Mouse (Mus musculus) gastrocnemius, postnatal 36 days (tissue): ENCODE data around the gene Lpar5. TPM values are rescaled to one million over a fixed set of nuclear protein-coding genes. Genes with fewer than 3 reads are reported as not detected.

Source experiments
- DNase-seq, 2 experiments: peaks; one replicate each; pipeline ENCODE4 v3.0.0; 2022
- intact Hi-C: fragments of 180-260 bp; cut with DNase I; formaldehyde crosslinking; loops from one replicate; pipeline ENCODE4 v1.15.1; 2025
- total RNA-seq, 2 experiments: library from RNA; stranded (reverse); gene quantifications; 2 replicates each; pipeline ENCODE4 v1.2.3; 2021

Gene Lpar5
- total RNA-seq, 2 experiments from 2014 or later, result not detected

- intact Hi-C loops, result loop anchor here (5.0 kb wide), 1 partner anchor 180 kb away; no protein-coding TSS in a partner anchor
- DNase-seq, result peak; percentile 84 to 87
Measured at GRCm38 (mm10) chr6:125081797-125082560, 14.3 kb downstream of the Lpar5 start.

- intact Hi-C loops, result loop anchor here (5.0 kb wide), 1 partner anchor 181 kb away; no protein-coding TSS in a partner anchor
- DNase-seq, result no peak
Measured at GRCm38 (mm10) chr6:125082801-125083386, 15.2 kb downstream of the Lpar5 start.

GRCm38 (mm10) chr6:125084424-125084823, 16.7 kb downstream of the Lpar5 start:
- peak in 1 of 2 experiments; percentile 50 for DNase-seq
- intact Hi-C loops, result loop anchor here (1.0 to 5.0 kb wide), 2 partner anchors 38 to 182 kb away; no protein-coding TSS in a partner anchor

- intact Hi-C loops, result no loop called here
- DNase-seq, result no peak
Measured at GRCm38 (mm10) chr6:125087937-125088336, 20.2 kb downstream of the Lpar5 start.

GRCm38 (mm10) chr6:125088561-125089321, 21.0 kb downstream of the Lpar5 start:
- intact Hi-C loops, result no loop called here

GRCm38 (mm10) chr6:125089521-125090321, 22.0 kb downstream of the Lpar5 start:
- intact Hi-C loops, result no loop called here
- DNase-seq, result peak; percentile 64 to 79

More at GRCm38 (mm10) chr6:125088561-125089321, 21.0 kb downstream of the Lpar5 start:
- DNase-seq, result peak; percentile 72

GRCm38 (mm10) chr6:125090341-125091085, 22.8 kb downstream of the Lpar5 start:
- DNase-seq, result no peak
- intact Hi-C loops, result no loop called here

- intact Hi-C loops, result no loop called here
- no peak for DNase-seq
Measured at GRCm38 (mm10) chr6:125092372-125092771, 24.7 kb downstream of the Lpar5 start.

GRCm38 (mm10) chr6:125094843-125095242, 27.1 kb downstream of the Lpar5 start:
- intact Hi-C loops, result no loop called here
- no peak for DNase-seq

GRCm38 (mm10) chr6:125095391-125096278, 27.9 kb downstream of the Lpar5 start, which contains the start of gene Chd4:
Gene Chd4 (plus strand): TSS chr6:125095981.
- DNase-seq, result peak; percentile 88 to 94
- intact Hi-C loops, result no loop called here

- no peak for DNase-seq
- intact Hi-C loops, result no loop called here
Measured at GRCm38 (mm10) chr6:125096279-125096596, 28.5 kb downstream of the Lpar5 start.

- intact Hi-C loops, result no loop called here
- peak; percentile 58 to 61 for DNase-seq
Measured at GRCm38 (mm10) chr6:125096597-125097345, 29.1 kb downstream of the Lpar5 start.

GRCm38 (mm10) chr6:125097346-125097689, 29.6 kb downstream of the Lpar5 start:
- DNase-seq, result no peak
- intact Hi-C loops, result no loop called here

GRCm38 (mm10) chr6:125097951-125098350, 30.2 kb downstream of the Lpar5 start:
- intact Hi-C loops, result no loop called here
- DNase-seq, result no peak

GRCm38 (mm10) chr6:125098513-125098912, 30.8 kb downstream of the Lpar5 start:
- no peak for DNase-seq
- intact Hi-C loops, result no loop called here

GRCm38 (mm10) chr6:125099421-125099971, 31.8 kb downstream of the Lpar5 start:
- DNase-seq, result no peak
- intact Hi-C loops, result no loop called here

- intact Hi-C loops, result loop anchor here (5.0 kb wide), 1 partner anchor 36 kb away; no protein-coding TSS in a partner anchor
- no peak for DNase-seq
Measured at GRCm38 (mm10) chr6:125101444-125101843, 33.7 kb downstream of the Lpar5 start.
